ENCODE assay signal across 20 mouse cellular contexts in the genomic region with DNA sequence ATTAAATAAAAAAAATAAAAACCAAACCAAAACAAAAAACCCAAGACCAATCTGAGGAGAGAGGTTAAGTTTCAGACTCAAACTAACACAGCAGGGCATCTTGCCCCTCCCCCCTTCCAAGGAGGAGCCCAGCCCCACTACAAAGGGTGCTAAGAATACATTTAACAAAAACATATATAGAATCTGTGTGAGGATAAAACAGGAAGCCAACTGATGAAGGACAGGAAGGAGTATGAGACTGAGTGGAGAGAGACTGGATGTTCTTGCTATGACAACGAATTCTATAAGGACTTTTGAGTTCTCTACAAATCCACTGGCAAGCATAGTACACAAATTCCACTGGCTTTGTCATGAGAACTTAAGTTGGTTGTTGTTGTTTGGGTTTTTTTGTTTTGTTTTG. TPM values are rescaled to one million over a fixed set of nuclear protein-coding genes. Genes with fewer than 3 reads are reported as not detected.
DNase-seq lines count a peak whose midpoint lies in the region; ATAC-seq and TF ChIP-seq lines count a peak whose summit lies in the region.
"Had no signal": no experiment of that assay in that cellular context is flagged by ENCODE, and none has a peak within 500 bp of the region (broad histone marks: within the 10 kb centered on the region; RNA-seq: fewer than 3 reads in every experiment).

No protein-coding gene starts in this region.

- H3K4me1 ChIP-seq in embryonic facial prominence, embryonic 11.5 days (ENCODE audit: control insufficient read depth, insufficient read depth, low read length), result no peaks in the 10 kb centered on the region
- peaks cover 21% of the 10 kb centered on the region for H3K4me1 ChIP-seq in embryonic facial prominence, embryonic 10.5 days
- H3K4me1 ChIP-seq in midbrain, embryonic 10.5 days, result peaks cover 25% of the 10 kb centered on the region
- peaks cover 4% of the 10 kb centered on the region; the same call in 1 of the 2 replicates for H3K4me1 ChIP-seq in midbrain, postnatal 0 days (ENCODE audit: insufficient read depth, low read length)
- peaks cover 12% of the 10 kb centered on the region for H3K4me1 ChIP-seq in hindbrain, embryonic 12.5 days
- H3K4me1 ChIP-seq in midbrain, embryonic 15.5 days, result peaks cover 11% of the 10 kb centered on the region
- H3K4me1 ChIP-seq in heart, embryonic 10.5 days, result peaks cover 14% of the 10 kb centered on the region
- H3K4me1 ChIP-seq: heart, embryonic 13.5 days; neural tube, embryonic 12.5 days had no signal

- H3K27ac ChIP-seq in embryonic facial prominence, embryonic 11.5 days (replicated peaks; ENCODE audit: low read depth, low read length), result no peak overlapping the region
- H3K27ac ChIP-seq in embryonic facial prominence, embryonic 10.5 days (replicated peaks), result no peak overlapping the region
- H3K27ac ChIP-seq in midbrain, embryonic 10.5 days (replicated peaks), result peak overlapping the region; percentile 82
- H3K27ac ChIP-seq in midbrain, postnatal 0 days (ENCODE audit: low read depth, low read length), result no peak overlapping the region
- peak overlapping the region; percentile 55; the same call in 1 of the 2 replicates for H3K27ac ChIP-seq in hindbrain, embryonic 12.5 days
- H3K27ac ChIP-seq in midbrain, embryonic 15.5 days, result peak overlapping the region; percentile 23; the same call in 1 of the 2 replicates
- H3K27ac ChIP-seq in heart, embryonic 10.5 days, result no peak overlapping the region
- H3K27ac ChIP-seq: heart, embryonic 13.5 days; left cerebral cortex, adult 2 months; neural tube, embryonic 12.5 days had no signal

- no peaks in the 10 kb centered on the region for H3K27me3 ChIP-seq in embryonic facial prominence, embryonic 11.5 days (ENCODE audit: control insufficient read depth, insufficient read depth, low read length)
- no peaks in the 10 kb centered on the region for H3K27me3 ChIP-seq in embryonic facial prominence, embryonic 10.5 days (replicated peaks; ENCODE audit: low read depth, poor library complexity, severe bottlenecking)
- H3K27me3 ChIP-seq in midbrain, embryonic 10.5 days (ENCODE audit: low read depth, poor library complexity, severe bottlenecking), result no peaks in the 10 kb centered on the region
- H3K27me3 ChIP-seq in midbrain, postnatal 0 days (ENCODE audit: insufficient read depth, low read length), result no peaks in the 10 kb centered on the region
- H3K27me3 ChIP-seq in hindbrain, embryonic 12.5 days, result no peaks in the 10 kb centered on the region
- H3K27me3 ChIP-seq in midbrain, embryonic 15.5 days (replicated peaks), result no peaks in the 10 kb centered on the region
- H3K27me3 ChIP-seq in heart, embryonic 10.5 days (ENCODE audit: insufficient read depth, poor library complexity, severe bottlenecking), result no peaks in the 10 kb centered on the region
- H3K27me3 ChIP-seq: heart, embryonic 13.5 days; neural tube, embryonic 12.5 days had no signal

- 60% methylated on average over 1 of the region's 1 CpGs for WGBS in embryonic facial prominence, embryonic 11.5 days
- 45% methylated on average over 1 of the region's 1 CpGs for WGBS in embryonic facial prominence, embryonic 10.5 days
- 48% methylated on average over 1 of the region's 1 CpGs for WGBS in midbrain, embryonic 10.5 days
- 48% methylated on average over 1 of the region's 1 CpGs for WGBS in midbrain, postnatal 0 days
- 76% methylated on average over 1 of the region's 1 CpGs for WGBS in hindbrain, embryonic 12.5 days
- 44% methylated on average over 1 of the region's 1 CpGs for WGBS in midbrain, embryonic 15.5 days
- 54% methylated on average over 1 of the region's 1 CpGs for WGBS in heart, embryonic 10.5 days

- DNase-seq in embryonic facial prominence, embryonic 11.5 days (ENCODE audit: low spot score), result peak; percentile 19
- DNase-seq in embryonic facial prominence, embryonic 10.5 days (ENCODE audit: low spot score), result no peak
- peak; percentile 30 for DNase-seq in midbrain, embryonic 10.5 days (ENCODE audit: low spot score)
- no peak for DNase-seq in midbrain, postnatal 0 days (ENCODE audit: low spot score)
- no peak for DNase-seq in heart, embryonic 10.5 days (ENCODE audit: low spot score)
- DNase-seq: cerebellum, adult 9-10 months; gastrocnemius, postnatal 10 days; heart, adult 11 months; heart, postnatal 4 days; kidney, postnatal 36 days; layer of hippocampus, adult 9-11 months; left cerebral cortex, postnatal 4 days; liver had no signal

- H3K36me3 ChIP-seq in embryonic facial prominence, embryonic 11.5 days (replicated peaks; ENCODE audit: control insufficient read depth, insufficient read depth, low read depth, low read length), result no peaks in the 10 kb centered on the region
- no peaks in the 10 kb centered on the region for H3K36me3 ChIP-seq in embryonic facial prominence, embryonic 10.5 days (replicated peaks)
- H3K36me3 ChIP-seq in midbrain, embryonic 10.5 days, result no peaks in the 10 kb centered on the region
- H3K36me3 ChIP-seq in midbrain, postnatal 0 days (ENCODE audit: insufficient read depth, low read length), result no peaks in the 10 kb centered on the region
- H3K36me3 ChIP-seq in hindbrain, embryonic 12.5 days, result no peaks in the 10 kb centered on the region
- no peaks in the 10 kb centered on the region for H3K36me3 ChIP-seq in midbrain, embryonic 15.5 days (replicated peaks)
- no peaks in the 10 kb centered on the region for H3K36me3 ChIP-seq in heart, embryonic 10.5 days
- H3K36me3 ChIP-seq: heart, embryonic 13.5 days; neural tube, embryonic 12.5 days had no signal

- no peak overlapping the region for H3K4me3 ChIP-seq in embryonic facial prominence, embryonic 11.5 days (ENCODE audit: low read depth, low read length)
- H3K4me3 ChIP-seq in embryonic facial prominence, embryonic 10.5 days, result no peak overlapping the region
- no peak overlapping the region for H3K4me3 ChIP-seq in midbrain, embryonic 10.5 days
- no peak overlapping the region for H3K4me3 ChIP-seq in midbrain, postnatal 0 days (ENCODE audit: low read depth, low read length)
- no peak overlapping the region for H3K4me3 ChIP-seq in hindbrain, embryonic 12.5 days
- no peak overlapping the region for H3K4me3 ChIP-seq in midbrain, embryonic 15.5 days
- H3K4me3 ChIP-seq in heart, embryonic 10.5 days, result no peak overlapping the region
- H3K4me3 ChIP-seq: heart, embryonic 13.5 days; left cerebral cortex, adult 2 months; neural tube, embryonic 12.5 days had no signal

- TF ChIP-seq CTCF in midbrain, postnatal 0 days (IDR thresholded peaks at IDR 0.05), result no peak

- ATAC-seq in embryonic facial prominence, embryonic 11.5 days (replicated peaks; ENCODE audit: insufficient number of reproducible peaks, low FRiP score, low TSS enrichment, low read depth), result no peak
- no peak for ATAC-seq in midbrain, postnatal 0 days (ENCODE audit: low FRiP score)
- ATAC-seq in hindbrain, embryonic 12.5 days (ENCODE audit: low FRiP score), result no peak
- peak; percentile 52; the same call in 1 of the 2 replicates for ATAC-seq in midbrain, embryonic 15.5 days (replicated peaks)
- ATAC-seq: intestine, embryonic 16.5 days; lung, postnatal 0 days had no signal

- no peak overlapping the region for H3K9ac ChIP-seq in embryonic facial prominence, embryonic 11.5 days (replicated peaks; ENCODE audit: low read length)
- H3K9ac ChIP-seq in midbrain, postnatal 0 days (replicated peaks; ENCODE audit: low read length, poor library complexity, severe bottlenecking), result no peak overlapping the region
- no peak overlapping the region for H3K9ac ChIP-seq in hindbrain, embryonic 12.5 days
- no peak overlapping the region for H3K9ac ChIP-seq in midbrain, embryonic 15.5 days
- H3K9ac ChIP-seq: heart, embryonic 13.5 days; neural tube, embryonic 12.5 days had no signal

- H3K4me2 ChIP-seq in embryonic facial prominence, embryonic 11.5 days (ENCODE audit: low read depth, low read length), result no peak overlapping the region
- no peak overlapping the region for H3K4me2 ChIP-seq in midbrain, postnatal 0 days (ENCODE audit: low read depth, low read length, poor library complexity, severe bottlenecking)
- H3K4me2 ChIP-seq in hindbrain, embryonic 12.5 days (replicated peaks), result no peak overlapping the region
- no peak overlapping the region for H3K4me2 ChIP-seq in midbrain, embryonic 15.5 days
- H3K4me2 ChIP-seq: heart, embryonic 13.5 days; neural tube, embryonic 12.5 days had no signal

- H3K9me3 ChIP-seq in embryonic facial prominence, embryonic 11.5 days (replicated peaks; ENCODE audit: control insufficient read depth, low read length), result no peaks in the 10 kb centered on the region
- H3K9me3 ChIP-seq in embryonic facial prominence, embryonic 10.5 days, result no peaks in the 10 kb centered on the region
- H3K9me3 ChIP-seq in midbrain, embryonic 10.5 days (replicated peaks), result no peaks in the 10 kb centered on the region
- no peaks in the 10 kb centered on the region for H3K9me3 ChIP-seq in midbrain, postnatal 0 days (ENCODE audit: low read length)
- no peaks in the 10 kb centered on the region for H3K9me3 ChIP-seq in hindbrain, embryonic 12.5 days (replicated peaks)
- H3K9me3 ChIP-seq in midbrain, embryonic 15.5 days, result no peaks in the 10 kb centered on the region
- H3K9me3 ChIP-seq in heart, embryonic 10.5 days, result no peaks in the 10 kb centered on the region
- H3K9me3 ChIP-seq: heart, embryonic 13.5 days; neural tube, embryonic 12.5 days had no signal

RNA-seq across cellular contexts. Expression of gene Ikzf2, which starts 42.7 kb away (rescaled TPM):
- 5.0 and 5.3 TPM in 2 replicates for polyA plus RNA-seq in embryonic facial prominence, embryonic 11.5 days (2014; fragmentation: Nextera tagmentation; extraction: Ambion mirVana)
- 7.5 and 9.1 TPM in 2 replicates for polyA plus RNA-seq in embryonic facial prominence, embryonic 10.5 days (2016; fragmentation: Nextera tagmentation; extraction: Ambion mirVana)
- polyA plus RNA-seq in midbrain, embryonic 10.5 days (2016; fragmentation: Nextera tagmentation; extraction: Ambion mirVana), result 6.1 and 6.5 TPM in 2 replicates
- total RNA-seq in midbrain, postnatal 0 days (2014; rRNA removed), result 5.0 and 6.0 TPM in 2 replicates
- 1.2 and 1.3 TPM in 2 replicates for polyA plus RNA-seq in midbrain, postnatal 0 days (2015; fragmentation: Nextera tagmentation; extraction: Ambion mirVana)
- polyA plus RNA-seq in hindbrain, embryonic 12.5 days (2016; fragmentation: Nextera tagmentation; extraction: Ambion mirVana), result 4.0 and 6.2 TPM in 2 replicates
- polyA plus RNA-seq in midbrain, embryonic 15.5 days (2015; fragmentation: Nextera tagmentation; extraction: Ambion mirVana), result 4.2 and 4.4 TPM in 2 replicates
- polyA plus RNA-seq in heart, embryonic 10.5 days (2016; fragmentation: Nextera tagmentation; extraction: Ambion mirVana), result 2.6 and 4.2 TPM in 2 replicates

Comparison
In these comparisons a context has a peak if more than half of its experiments do, and no peak if none do; other contexts are left out.
1. DNase-seq: peak in embryonic facial prominence, embryonic 11.5 days (single experiment) and midbrain, embryonic 10.5 days (single experiment); none in embryonic facial prominence, embryonic 10.5 days (single experiment), midbrain, postnatal 0 days (single experiment) and heart, embryonic 10.5 days (single experiment).
2. H3K27ac ChIP-seq: peak in midbrain, embryonic 10.5 days (single experiment), hindbrain, embryonic 12.5 days (single experiment) and midbrain, embryonic 15.5 days (single experiment); none in embryonic facial prominence, embryonic 11.5 days (single experiment), embryonic facial prominence, embryonic 10.5 days (single experiment), midbrain, postnatal 0 days (single experiment) and heart, embryonic 10.5 days (single experiment).